Mouse (Mus musculus) limb, embryonic 15.5 days (tissue): ENCODE results near the gene Nod2. TPM values are rescaled to one million over a fixed set of nuclear protein-coding genes. Genes with fewer than 3 reads are reported as not detected.
"Not testable (repeated sequence)": the region's sequence is repeated elsewhere in the genome, so short reads cannot be mapped to it uniquely, and the experiment has no call there.

Experiments
- ATAC-seq: fragments of 200-750 bp; cut with Nextera tagmentation; 2 replicates; pipeline ENCODE4 v1.8.0; 2017; ENCODE audit warnings: low read depth, moderate TSS enrichment; ENCODE audit not compliant: insufficient number of reproducible peaks, low FRiP score, low TSS enrichment
- H3K27ac ChIP-seq: fragments of 300-500 bp; sonication (generic); 2 replicates; pipeline ENCODE4 v1.5.1; 2015; ENCODE audit warnings: moderate library complexity, mild to moderate bottlenecking, inconsistent platforms
- H3K27me3 ChIP-seq: fragments of 300-500 bp; sonication (generic); 2 replicates; pipeline ENCODE4 v1.6.1; 2015; ENCODE audit warnings: inconsistent platforms
- H3K36me3 ChIP-seq: fragments of 300-500 bp; sonication (generic); 2 replicates; pipeline ENCODE4 v1.6.1; 2015; ENCODE audit warnings: inconsistent platforms
- H3K4me1 ChIP-seq: fragments of 300-500 bp; sonication (generic); 2 replicates; pipeline ENCODE4 v1.6.1; 2015; ENCODE audit warnings: inconsistent platforms
- H3K4me2 ChIP-seq: fragments of 300-500 bp; sonication (generic); 2 replicates; pipeline ENCODE4 v1.6.1; 2015; ENCODE audit warnings: mild to moderate bottlenecking, inconsistent platforms
- H3K4me3 ChIP-seq: fragments of 300-500 bp; sonication (generic); 2 replicates; pipeline ENCODE4 v1.5.1; 2015; ENCODE audit warnings: mild to moderate bottlenecking, inconsistent platforms
- H3K9ac ChIP-seq: fragments of 300-500 bp; sonication (generic); 2 replicates; pipeline ENCODE4 v1.6.1; 2015; ENCODE audit warnings: inconsistent platforms
- H3K9me3 ChIP-seq: fragments of 300-500 bp; sonication (generic); 2 replicates; pipeline ENCODE4 v1.6.1; 2016; ENCODE audit warnings: inconsistent platforms
- WGBS: fragments of 180-500 bp; shearing (Covaris S2); methylation state at CpG from one replicate; pipeline ENCODE4 v1.1.7; 2015; 5-methylcytosine and 5-hydroxymethylcytosine counted together
- polyA plus RNA-seq: library from polyadenylated mRNA; unstranded; fragments of >200 nt; fragmentation: Nextera tagmentation; extraction: Ambion mirVana; gene quantifications from 2 replicates; pipeline ENCODE4 v1.2.1, GENCODE M21; 2015

The Nod2 gene
- polyA plus RNA-seq, 1 experiment from 2014 or later, result 0.23 TPM

GRCm38 (mm10) chr8:88635474-88636397 lies 11.4 kb upstream of the Nod2 start, which contains the start of gene Snx20:
Snx20 (minus strand) TSS chr8:88636128.
- no peak for ATAC-seq
- H3K36me3 ChIP-seq, result no peaks in the 10 kb centered on the region
- H3K27me3 ChIP-seq, result no peaks in the 10 kb centered on the region
- H3K4me3 ChIP-seq, result no peak within 1 kb of the TSS
- H3K9ac ChIP-seq, result no peak within 1 kb of the TSS
- no peak within 1 kb of the TSS for H3K27ac ChIP-seq
- no peak within 1 kb of the TSS for H3K4me2 ChIP-seq
- peaks cover 4% of the 10 kb centered on the region; the same call in 1 of the 2 replicates for H3K4me1 ChIP-seq
- WGBS, result 80% methylated on average over 14 of the region's 14 CpGs
- H3K9me3 ChIP-seq, result no peaks in the 10 kb centered on the region

- Histone ChIP-seq H3K9me3 (no peaks in the 10 kb centered on the region), H3K4me1 (peaks cover 4% of the 10 kb centered on the region; the same call in 1 of the 2 replicates), H3K4me3 (no peak overlapping the region), H3K27ac (no peak overlapping the region), H3K27me3 (no peaks in the 10 kb centered on the region), H3K36me3 (no peaks in the 10 kb centered on the region), H3K9ac (no peak overlapping the region), H3K4me2 (no peak overlapping the region)
- 65% methylated on average over 9 of the region's 9 CpGs for WGBS
- ATAC-seq, result no peak
These were observed 9.8 kb upstream of the Nod2 start for GRCm38 (mm10) chr8:88637092-88638000.

- H3K9ac ChIP-seq, result no peak overlapping the region
- H3K4me2 ChIP-seq, result no peak overlapping the region
- no peaks in the 10 kb centered on the region for H3K9me3 ChIP-seq
- WGBS, result 96% methylated on average over 3 of the region's 3 CpGs
- ATAC-seq, result no peak
- no peak overlapping the region for H3K27ac ChIP-seq
- H3K4me1 ChIP-seq, result peaks cover 4% of the 10 kb centered on the region; the same call in 1 of the 2 replicates
- no peaks in the 10 kb centered on the region for H3K27me3 ChIP-seq
- no peaks in the 10 kb centered on the region for H3K36me3 ChIP-seq
- no peak overlapping the region for H3K4me3 ChIP-seq
These were observed 8.2 kb upstream of the Nod2 start for GRCm38 (mm10) chr8:88638908-88639307.

GRCm38 (mm10) chr8:88642734-88643564 lies 4.2 kb upstream of the Nod2 start:
- Histone ChIP-seq H3K4me2 (no peak overlapping the region), H3K4me3 (no peak overlapping the region), H3K36me3 (no peaks in the 10 kb centered on the region), H3K27me3 (no peaks in the 10 kb centered on the region), H3K27ac (no peak overlapping the region), H3K9me3 (no peaks in the 10 kb centered on the region), H3K9ac (no peak overlapping the region), H3K4me1 (peaks cover 13% of the 10 kb centered on the region)
- ATAC-seq, result no peak
- 81% methylated on average over 5 of the region's 5 CpGs for WGBS

- Histone ChIP-seq H3K27ac (no peak overlapping the region), H3K9me3 (no peaks in the 10 kb centered on the region), H3K4me1 (peaks cover 30% of the 10 kb centered on the region), H3K4me2 (no peak overlapping the region), H3K4me3 (no peak overlapping the region; the same call in 1 of the 2 replicates), H3K9ac (no peak overlapping the region), H3K27me3 (no peaks in the 10 kb centered on the region), H3K36me3 (no peaks in the 10 kb centered on the region)
- ATAC-seq, result no peak
These were observed 1.2 kb downstream of the Nod2 start for GRCm38 (mm10) chr8:88648322-88648721.

GRCm38 (mm10) chr8:88650016-88650708 lies 3.0 kb downstream of the Nod2 start:
- H3K4me2 ChIP-seq, result no peak overlapping the region
- H3K9ac ChIP-seq, result no peak overlapping the region
- peaks cover 30% of the 10 kb centered on the region for H3K4me1 ChIP-seq
- no peaks in the 10 kb centered on the region for H3K9me3 ChIP-seq
- H3K36me3 ChIP-seq, result no peaks in the 10 kb centered on the region
- no peak overlapping the region for H3K4me3 ChIP-seq
- WGBS, result 66% methylated on average over 6 of the region's 6 CpGs
- ATAC-seq, result no peak
- H3K27me3 ChIP-seq, result no peaks in the 10 kb centered on the region
- no peak overlapping the region for H3K27ac ChIP-seq

GRCm38 (mm10) chr8:88651122-88651521 lies 4.0 kb downstream of the Nod2 start:
- H3K27me3 ChIP-seq, H3K9ac ChIP-seq, ATAC-seq, H3K36me3 ChIP-seq, H3K27ac ChIP-seq, H3K4me2 ChIP-seq, H3K9me3 ChIP-seq, H3K4me3 ChIP-seq: not testable (repeated sequence)
- 48% methylated on average over 4 of the region's 4 CpGs for WGBS
- peaks cover 30% of the 10 kb centered on the region for H3K4me1 ChIP-seq

GRCm38 (mm10) chr8:88655334-88655733 lies 8.2 kb downstream of the Nod2 start:
- Histone ChIP-seq H3K36me3 (no peaks in the 10 kb centered on the region), H3K9me3 (no peaks in the 10 kb centered on the region), H3K27me3 (no peaks in the 10 kb centered on the region), H3K4me3 (no peak overlapping the region), H3K9ac (no peak overlapping the region), H3K27ac (no peak overlapping the region), H3K4me1 (0 out of 2 replicates have a peak, but pooled peaks cover 9% of the 10 kb centered on the region), H3K4me2 (no peak overlapping the region)
- ATAC-seq, result no peak

GRCm38 (mm10) chr8:88659873-88660272 lies 12.8 kb downstream of the Nod2 start:
- WGBS, result 73% methylated on average over 3 of the region's 3 CpGs
- no peaks in the 10 kb centered on the region for H3K4me1 ChIP-seq
- no peak overlapping the region for H3K27ac ChIP-seq
- no peaks in the 10 kb centered on the region for H3K27me3 ChIP-seq
- no peaks in the 10 kb centered on the region for H3K36me3 ChIP-seq
- H3K4me3 ChIP-seq, result no peak overlapping the region
- no peak overlapping the region for H3K4me2 ChIP-seq
- H3K9me3 ChIP-seq, result no peaks in the 10 kb centered on the region
- H3K9ac ChIP-seq, result no peak overlapping the region
- no peak for ATAC-seq

GRCm38 (mm10) chr8:88662401-88662821 lies 15.3 kb downstream of the Nod2 start:
- H3K9ac ChIP-seq, result no peak overlapping the region
- ATAC-seq, result no peak
- 80% methylated on average over 6 of the region's 6 CpGs for WGBS
- H3K9me3 ChIP-seq, result no peaks in the 10 kb centered on the region
- no peaks in the 10 kb centered on the region for H3K36me3 ChIP-seq
- no peaks in the 10 kb centered on the region for H3K27me3 ChIP-seq
- H3K27ac ChIP-seq, result no peak overlapping the region
- H3K4me1 ChIP-seq, result no peaks in the 10 kb centered on the region
- H3K4me2 ChIP-seq, result no peak overlapping the region
- no peak overlapping the region for H3K4me3 ChIP-seq

GRCm38 (mm10) chr8:88664121-88664520 lies 17.0 kb downstream of the Nod2 start:
- Histone ChIP-seq H3K4me2 (no peak overlapping the region), H3K9me3 (no peaks in the 10 kb centered on the region), H3K9ac (no peak overlapping the region), H3K27ac (no peak overlapping the region), H3K4me1 (no peaks in the 10 kb centered on the region), H3K27me3 (no peaks in the 10 kb centered on the region), H3K4me3 (no peak overlapping the region), H3K36me3 (no peaks in the 10 kb centered on the region)
- WGBS, result 87% methylated on average over 16 of the region's 16 CpGs
- ATAC-seq, result 0 out of 2 replicates have a peak, but pooled peaks have one; percentile 20
